Mouse (Mus musculus) liver, embryonic 14.5 days (tissue): Measurements from ENCODE around the gene Gale.

Source experiments
- CTCF ChIP-seq: IDR thresholded peaks from 2 replicates; pipeline ENCODE4 v1.5.1; 2016; ENCODE audit warnings: antibody characterized with exemption, low read depth, control low read depth
- EP300 ChIP-seq: IDR thresholded peaks from 2 replicates; pipeline ENCODE4 v1.6.1; 2016; ENCODE audit warnings: antibody characterized with exemption, low read depth

GRCm38 (mm10) chr4:135960717-135961116 is 2.8 kb upstream of the Gale start:
- TF ChIP-seq CTCF, result peak; percentile 99
- no peak for TF ChIP-seq EP300
